Mouse (Mus musculus) layer of hippocampus, adult 8-10 months (tissue): Measurements from ENCODE around the gene Slc20a1. TPM values are rescaled to one million over a fixed set of nuclear protein-coding genes. Genes with fewer than 3 reads are reported as not detected.

ENCODE experiments used
- DNase-seq, 2 experiments: peaks; one replicate each; pipeline ENCODE4 v3.0.0; 2022; ENCODE audit warnings: low spot score in 2 of 2
- total RNA-seq, 4 experiments: library from RNA; stranded (reverse); gene quantifications; 2 replicates each; pipeline ENCODE4 v1.2.4; 2022

Gene Slc20a1
- total RNA-seq, 4 experiments from 2014 or later: 143 to 159 (median 145) TPM

DNA sequence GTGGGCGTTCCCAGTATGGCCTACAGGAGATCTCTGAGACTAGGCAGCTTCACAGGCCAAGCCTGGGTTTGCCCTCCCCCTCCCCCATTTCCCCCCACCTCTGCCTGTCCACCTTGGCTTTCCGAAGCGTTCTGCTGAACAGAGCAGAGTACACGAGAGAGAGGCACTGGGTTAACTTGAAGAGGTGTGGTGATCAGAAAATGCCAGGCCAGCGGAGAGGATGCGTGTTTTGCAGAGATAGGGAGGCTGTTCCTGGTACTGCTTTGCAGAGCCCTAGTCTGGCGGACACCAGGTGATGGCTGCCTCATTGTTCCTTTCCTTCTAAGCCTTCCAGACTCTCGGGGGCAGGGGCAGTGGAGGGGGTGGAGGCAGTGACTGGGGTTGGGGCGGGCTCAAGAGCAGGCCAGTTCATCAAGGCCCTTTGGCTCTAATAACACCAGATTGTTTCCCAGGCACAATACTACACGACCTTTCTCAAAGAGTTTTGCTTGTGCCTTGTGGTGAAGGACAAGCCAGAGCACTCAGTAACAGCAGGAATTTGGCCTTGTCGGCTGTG, 27.8 kb downstream of the Slc20a1 start:
- DNase-seq: no peak

DNA sequence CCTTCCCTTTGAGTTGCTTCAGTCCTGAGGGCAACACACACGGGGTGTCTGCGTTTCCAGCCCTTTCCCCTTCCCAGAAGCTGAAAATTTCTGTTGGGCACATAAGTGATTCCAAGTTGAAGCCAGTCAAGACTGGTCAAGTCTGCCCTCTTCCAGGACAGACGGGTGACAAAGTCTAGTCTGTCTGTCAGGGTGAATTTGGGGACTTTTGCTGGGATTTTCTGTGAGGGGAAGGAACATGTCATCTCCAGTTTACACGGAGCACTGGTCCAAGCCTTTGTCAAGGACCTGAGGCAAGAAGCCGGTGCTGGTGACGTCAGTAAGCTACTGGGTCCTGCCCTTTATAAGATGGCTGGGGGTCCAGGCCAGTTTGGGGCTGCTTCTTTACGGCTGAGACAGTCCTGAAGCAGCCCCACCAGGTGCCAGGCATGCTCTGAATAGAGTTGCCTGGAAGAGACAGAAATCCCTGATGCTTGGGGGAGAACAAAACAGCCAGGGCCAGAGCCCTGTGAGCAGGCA, 28.5 kb downstream of the Slc20a1 start:
- no peak for DNase-seq

GRCm38 (mm10) chr2:129227709-129228108, 29.1 kb downstream of the Slc20a1 start:
- no peak for DNase-seq

DNA sequence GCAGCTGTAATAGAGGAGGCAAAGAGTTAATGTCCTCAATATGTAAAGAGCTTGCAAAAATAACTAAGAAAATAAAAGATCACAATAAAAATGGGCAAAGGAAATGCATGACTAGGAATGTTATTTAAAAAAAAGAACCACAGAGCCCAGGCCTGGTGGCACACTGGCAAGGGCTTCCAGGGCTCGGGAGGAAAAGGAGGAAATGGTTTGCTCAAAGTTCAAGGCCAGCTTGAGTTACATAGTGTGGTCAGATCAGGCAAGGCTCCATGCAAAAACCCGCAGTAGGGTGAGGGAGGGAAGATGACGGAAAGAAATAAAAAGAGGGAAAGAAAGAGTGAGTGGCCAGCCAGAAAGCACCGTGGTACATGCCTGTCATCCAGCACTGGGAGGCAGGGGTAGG, 30.0 kb downstream of the Slc20a1 start:
- no peak for DNase-seq

GRCm38 (mm10) chr2:129229316-129229715, 30.8 kb downstream of the Slc20a1 start:
- DNase-seq: no peak

- DNase-seq: peak; percentile 87
Observed at GRCm38 (mm10) chr2:129232023-129232422, 33.5 kb downstream of the Slc20a1 start.

DNA sequence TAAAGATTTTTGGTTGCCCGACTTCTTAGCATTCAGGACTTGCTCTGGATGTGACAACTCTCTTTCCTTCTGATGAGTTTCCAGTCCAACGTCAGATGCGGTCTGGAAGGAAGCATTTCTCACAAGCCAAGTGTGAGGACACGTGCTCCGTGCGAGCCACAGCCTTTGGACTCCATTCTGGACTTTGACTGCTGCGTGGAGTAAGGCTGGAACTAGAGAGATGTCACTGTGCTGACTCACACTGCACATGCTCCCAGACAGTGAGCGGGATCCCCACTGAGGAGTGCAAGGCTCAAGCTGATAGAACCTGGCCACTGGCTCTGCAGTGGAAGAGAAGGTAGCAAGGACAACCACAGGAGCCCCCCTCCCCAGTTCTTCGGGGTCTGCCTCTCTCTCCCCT, 33.9 kb downstream of the Slc20a1 start:
- DNase-seq: no peak

- DNase-seq: no peak
Observed at GRCm38 (mm10) chr2:129233218-129233617, 34.7 kb downstream of the Slc20a1 start.

GRCm38 (mm10) chr2:129233803-129234477, 35.4 kb downstream of the Slc20a1 start:
- no peak for DNase-seq

- DNase-seq: no peak
Observed at GRCm38 (mm10) chr2:129234731-129235130, 36.2 kb downstream of the Slc20a1 start.

GRCm38 (mm10) chr2:129236526-129236925, 38.0 kb downstream of the Slc20a1 start:
- DNase-seq: no peak

GRCm38 (mm10) chr2:129240726-129241432, 42.3 kb downstream of the Slc20a1 start:
- peak; percentile 44 to 64 for DNase-seq

DNA sequence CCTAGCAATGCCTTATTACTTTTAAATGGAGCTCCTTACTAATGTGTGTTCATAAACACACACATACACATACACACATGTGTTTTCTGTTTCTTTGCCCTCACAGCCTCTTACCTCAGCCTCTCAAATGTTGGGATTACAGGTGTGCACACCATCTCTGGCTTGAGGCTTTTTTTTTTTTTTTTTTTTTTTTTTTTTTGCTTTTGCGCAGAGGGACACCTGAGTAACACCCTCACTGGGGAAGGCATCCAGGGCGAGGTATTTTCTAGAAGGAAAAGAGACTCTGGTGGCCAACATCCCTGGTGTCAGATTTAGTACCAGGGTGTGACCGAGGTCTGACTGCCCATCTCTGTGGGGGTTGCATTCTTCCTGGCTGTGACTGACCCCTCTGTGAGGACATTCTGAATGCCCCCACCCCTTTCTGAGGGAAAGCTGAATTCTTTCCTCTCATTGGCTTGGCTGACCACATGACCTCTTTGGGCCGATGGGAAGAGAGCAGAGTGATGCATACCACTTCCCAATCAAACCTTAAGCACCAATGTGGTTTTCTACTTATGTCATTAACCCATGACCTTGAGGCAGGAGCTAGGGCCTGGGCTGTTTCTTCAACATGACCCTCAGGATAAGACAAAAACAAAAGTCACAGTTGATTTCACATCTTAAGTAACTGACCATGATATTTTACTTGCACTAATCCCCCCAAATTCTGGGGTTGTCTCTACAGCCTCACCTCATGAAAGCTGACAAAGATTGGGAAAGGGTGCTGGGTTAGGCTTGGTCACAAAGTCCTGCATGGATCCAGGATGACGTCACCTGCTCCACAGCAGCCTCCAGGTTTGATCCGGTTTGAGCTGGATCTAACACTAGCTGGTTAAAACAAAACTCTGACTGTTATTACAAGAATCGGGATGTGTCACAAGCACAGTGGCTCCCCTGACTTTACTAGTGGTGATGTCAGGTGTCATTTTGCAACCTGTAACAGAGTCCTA, 43.6 kb downstream of the Slc20a1 start:
- DNase-seq: no peak

GRCm38 (mm10) chr2:129243005-129243404, 44.4 kb downstream of the Slc20a1 start:
- DNase-seq: no peak

DNA sequence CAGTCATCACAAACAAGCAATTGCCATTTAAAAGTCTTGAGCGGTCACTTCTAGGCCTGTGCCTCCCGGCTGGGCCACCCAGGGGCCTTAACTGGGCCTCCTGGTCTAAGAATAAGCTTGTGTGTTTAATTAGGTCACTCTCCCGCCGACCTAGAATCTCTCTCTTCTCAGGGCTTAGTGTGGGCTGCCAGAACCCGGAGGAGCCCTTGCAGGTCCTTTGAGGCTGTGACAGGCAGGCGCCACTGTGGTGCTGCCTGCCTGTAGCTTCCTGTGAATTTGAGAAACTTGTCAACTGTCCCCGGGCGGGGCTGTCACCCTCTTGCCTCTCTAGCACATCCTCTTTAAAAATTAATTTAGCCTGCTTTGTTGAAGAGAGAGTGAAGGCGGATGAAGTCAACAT, 45.2 kb downstream of the Slc20a1 start:
- DNase-seq: peak; percentile 33 to 68

DNA sequence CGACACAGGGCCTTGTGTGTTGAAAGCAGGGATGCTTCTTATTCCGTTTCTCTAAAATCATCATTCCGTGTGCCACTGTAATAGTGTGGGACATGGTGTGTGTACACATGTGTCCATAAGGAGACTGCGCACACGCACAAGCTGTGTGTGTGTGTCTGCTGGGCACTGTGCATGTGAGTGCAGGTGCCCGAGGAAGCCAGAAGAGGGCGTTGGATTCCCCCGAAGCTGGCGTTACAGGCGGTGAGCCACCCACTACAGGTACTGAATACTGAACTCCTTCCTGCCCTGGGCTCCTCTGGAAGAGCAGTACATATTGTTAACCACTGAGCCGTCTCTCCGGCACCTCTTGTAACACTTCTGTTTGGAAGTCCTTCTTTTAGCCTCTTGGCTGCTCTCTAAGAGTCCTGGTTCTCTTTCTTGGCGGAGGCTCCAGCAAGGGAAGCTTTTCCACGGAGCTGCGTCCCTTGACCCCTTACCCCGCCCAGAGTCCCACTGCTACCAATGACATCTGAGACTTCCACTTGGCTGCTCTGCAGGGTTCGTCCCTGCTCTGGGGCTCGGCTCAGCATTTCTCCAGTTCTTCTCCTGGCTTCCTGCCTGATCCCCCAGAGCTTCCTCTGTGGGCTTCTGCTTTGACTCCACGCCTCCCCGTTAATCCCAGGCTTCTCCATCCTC, 46.0 kb downstream of the Slc20a1 start:
- DNase-seq: peak in 1 of 2 experiments; percentile 13

DNA sequence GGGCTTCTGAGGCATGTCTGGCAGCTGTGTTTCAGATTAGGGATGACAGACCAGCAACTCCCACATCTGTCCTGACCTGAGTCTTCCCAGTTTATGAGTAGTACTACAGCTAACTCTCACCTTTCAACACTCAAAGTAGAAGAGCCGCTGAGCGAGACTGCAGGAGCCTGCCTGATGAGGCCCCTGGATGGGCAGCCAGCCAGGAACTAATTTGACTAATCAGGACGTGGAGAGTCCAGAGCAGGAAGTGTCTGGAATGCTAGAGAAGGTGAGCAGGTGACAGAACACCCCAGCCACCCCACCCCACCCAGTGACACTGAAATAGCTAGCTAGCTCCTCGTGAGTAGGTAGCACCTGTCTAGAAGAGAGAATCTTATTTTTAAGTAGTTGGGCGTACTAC, 47.1 kb downstream of the Slc20a1 start:
- DNase-seq: no peak

DNA sequence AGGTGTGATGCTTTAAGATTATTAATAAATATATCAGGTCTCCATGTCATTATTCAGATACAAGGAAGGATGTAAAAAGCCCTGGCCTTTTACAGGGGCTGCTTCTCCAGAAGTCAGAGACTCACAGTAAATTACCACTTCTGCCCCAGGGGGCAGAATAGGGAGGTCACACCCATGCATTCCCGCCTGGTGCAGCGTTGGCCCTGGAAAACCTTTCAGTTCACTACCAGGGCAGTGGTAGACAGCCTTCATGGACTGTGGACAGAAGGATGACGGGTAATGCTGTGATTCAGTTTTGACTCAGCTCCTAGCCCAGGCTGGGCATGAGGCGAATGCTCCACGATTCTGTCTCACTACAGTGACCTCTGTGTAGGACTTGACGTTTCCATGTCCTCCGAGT, 47.9 kb downstream of the Slc20a1 start:
- no peak for DNase-seq

DNA sequence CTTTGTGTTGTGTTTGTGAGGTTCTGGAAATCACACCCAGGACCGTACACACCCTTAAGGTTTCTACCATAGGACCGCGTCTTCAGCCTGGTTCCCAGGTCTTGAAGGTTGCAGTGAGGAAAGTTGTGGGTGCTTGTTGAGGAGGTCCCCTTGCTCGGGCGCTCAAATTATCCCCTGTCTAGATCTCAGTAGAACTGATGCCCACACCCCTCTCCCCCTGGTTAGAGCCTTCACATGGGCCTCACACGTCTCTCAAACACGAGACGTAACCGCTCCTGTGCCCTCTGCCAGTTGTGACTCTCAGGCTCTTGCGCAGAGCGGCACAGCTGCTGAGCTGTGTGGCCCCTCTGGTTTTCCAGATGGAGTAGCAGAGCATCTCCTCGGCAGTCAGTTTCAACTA, 48.4 kb downstream of the Slc20a1 start:
- no peak for DNase-seq

DNA sequence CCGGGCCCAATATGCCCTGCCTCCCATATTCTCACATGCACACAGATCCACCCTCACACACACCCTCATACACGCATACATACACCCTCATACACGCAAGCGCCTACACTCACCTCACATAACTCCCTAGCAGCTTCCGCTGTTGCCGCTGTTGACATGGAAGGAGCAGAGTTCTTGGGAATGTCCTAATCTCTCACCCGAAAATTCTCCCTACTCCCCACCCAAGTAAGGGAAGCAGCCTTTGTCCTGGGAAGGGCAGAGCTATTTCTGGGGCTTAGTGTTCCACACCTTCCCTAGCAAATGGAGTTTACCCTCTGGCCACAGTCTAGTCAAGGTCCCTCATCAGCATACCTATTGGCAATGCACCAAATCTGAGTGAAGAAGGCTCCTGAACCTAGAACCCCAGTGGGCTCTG, 49.1 kb downstream of the Slc20a1 start:
- no peak for DNase-seq

DNA sequence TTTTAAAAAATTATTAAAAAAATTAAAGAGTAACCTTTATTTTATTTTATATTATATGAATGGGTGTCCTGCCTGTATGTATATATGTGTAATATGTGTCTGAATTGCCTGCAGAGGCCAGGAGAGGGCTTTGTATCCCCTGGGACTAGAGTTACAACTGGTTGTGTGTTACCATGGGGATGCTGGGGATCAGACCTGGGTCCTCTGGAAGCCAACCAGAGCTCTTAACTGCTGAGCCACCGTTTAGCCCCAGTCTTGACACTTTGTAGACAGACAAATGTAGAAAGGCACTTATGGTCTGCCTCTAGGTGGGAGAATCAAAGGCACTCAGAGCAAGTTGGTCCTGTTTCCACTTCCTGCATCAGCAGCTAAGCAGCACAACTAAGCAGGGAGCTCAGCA, 50.8 kb downstream of the Slc20a1 start:
- no peak for DNase-seq
